Mouse (Mus musculus): ENCODE measurements around the gene Nxpe4.
"Not testable (repeated sequence)": the region's sequence is repeated elsewhere in the genome, so short reads cannot be mapped to it uniquely, and the experiment has no call there.

Nxpe4 gene

DNA sequence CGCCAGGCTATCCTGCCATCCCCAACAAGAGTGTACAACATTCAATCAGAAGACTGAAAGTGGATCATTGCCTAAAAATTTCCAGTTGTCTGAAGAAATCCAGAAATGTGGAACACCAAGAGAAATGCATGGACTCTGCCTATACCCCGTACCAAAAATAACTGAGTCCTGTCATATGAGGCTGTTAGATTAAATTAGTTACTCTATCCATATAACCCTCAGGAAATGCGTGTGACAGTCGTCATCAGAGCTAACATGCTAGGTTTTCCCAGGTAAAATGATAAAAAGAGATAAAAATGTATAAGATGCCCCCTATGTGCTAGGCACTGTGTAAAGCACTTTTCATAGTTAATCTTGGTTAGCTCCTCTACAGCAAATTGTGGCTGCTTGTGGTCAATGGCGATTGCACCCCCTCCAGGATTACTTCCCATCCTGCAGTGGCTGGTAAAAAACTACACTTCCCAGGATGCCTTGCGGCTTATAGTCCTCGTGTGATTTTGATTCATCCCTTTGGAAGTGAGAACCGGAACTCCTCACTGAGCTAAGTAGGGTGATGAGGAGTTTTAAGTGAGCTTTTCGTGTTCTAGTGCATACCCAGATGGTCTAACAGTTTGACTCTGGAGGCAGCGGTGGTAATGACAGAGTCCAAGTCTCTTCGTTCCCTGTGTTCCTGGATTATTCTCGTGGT, at the start of gene Nxpe4:
Gene Nxpe4, plus strand, starts transcription at position 519 of the 688 bp plus-strand sequence.
- DNase-seq (ENCODE audit: low read depth, low spot score), result peak; percentile 63

DNA sequence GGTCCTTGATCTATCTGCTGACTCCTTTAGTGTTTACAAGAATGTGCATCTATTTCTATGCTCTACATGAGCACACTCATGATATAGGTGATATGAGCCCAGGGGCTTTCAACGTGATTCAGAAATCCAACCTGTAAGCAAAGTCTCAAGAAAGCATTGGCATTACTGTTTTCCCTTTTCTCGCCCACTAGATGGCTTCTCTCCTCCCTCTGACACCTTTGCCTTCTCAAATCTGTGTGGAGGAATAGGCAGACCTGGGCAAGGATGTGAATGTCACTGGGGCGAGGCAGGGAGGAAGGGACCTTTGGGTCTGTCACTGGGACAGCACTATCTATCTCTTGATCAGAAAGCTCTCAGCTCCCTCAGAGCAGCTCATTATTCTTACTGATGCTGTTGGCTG, 35.0 kb upstream of the Nxpe4 start:
- no peak for DNase-seq (ENCODE audit: low read depth, low spot score)

DNA sequence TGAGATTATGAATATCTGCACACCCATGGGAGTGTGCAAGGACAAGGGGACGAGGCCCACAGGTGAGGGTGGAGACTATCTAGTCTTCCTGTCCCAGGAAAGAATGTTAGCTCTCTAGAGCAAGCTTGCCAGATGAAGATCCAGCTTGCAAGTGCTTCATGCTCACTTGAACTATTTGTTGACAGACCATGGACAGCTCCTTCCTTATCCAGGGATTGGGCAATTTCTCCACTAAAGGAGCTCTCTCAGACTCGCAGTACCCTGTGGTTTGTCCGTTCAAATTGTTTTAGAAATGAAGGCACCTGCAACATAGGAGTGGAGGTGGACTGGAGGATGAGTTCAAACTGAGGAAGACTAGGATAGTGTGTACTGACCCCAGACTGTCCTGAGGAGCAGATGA, 24.3 kb upstream of the Nxpe4 start:
- DNase-seq (ENCODE audit: low read depth, low spot score), result no peak

DNA sequence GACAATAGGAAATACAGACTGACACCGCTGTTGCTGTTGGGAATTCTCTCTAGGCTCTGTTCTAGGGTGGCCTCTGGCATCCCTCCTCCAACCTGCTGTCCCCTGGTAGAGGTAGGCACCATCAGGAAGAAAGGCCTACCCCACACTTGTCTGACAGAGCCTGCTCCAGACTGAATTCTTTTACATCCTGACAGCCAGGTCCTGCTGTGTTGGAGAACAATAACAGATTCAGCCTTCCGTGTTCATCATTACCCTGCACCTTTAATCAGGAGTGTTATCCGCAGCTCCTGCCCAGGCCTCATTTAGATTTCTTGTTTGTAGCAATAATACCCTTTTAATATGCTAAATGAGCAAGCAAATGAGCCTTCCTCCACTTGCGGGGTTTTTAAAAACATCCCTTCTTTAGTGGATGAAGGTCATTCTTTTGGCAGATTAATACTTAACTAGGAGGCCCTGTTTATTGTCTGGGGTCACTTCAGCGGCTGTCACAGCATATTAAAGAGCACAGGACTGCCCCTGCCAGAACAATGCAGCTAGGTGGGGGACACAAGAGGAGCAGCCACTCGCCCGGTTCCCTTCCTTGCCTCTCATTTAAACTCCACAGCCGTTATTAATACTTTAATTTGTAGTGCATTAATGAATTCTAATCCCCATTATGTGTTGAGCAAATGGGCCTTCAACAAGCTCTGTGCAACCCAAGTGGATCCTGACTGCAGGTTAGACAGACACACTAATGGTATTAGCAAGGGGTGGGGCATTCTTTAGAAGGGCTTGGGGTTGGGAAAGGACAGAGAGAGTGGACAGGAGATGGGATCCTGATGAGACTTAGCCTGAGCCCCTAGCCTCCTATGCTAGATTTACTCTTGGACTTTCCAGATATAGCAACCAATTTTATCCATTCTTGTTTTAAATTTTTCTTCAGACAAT, 21.1 kb upstream of the Nxpe4 start:
- no peak for DNase-seq (ENCODE audit: low read depth, low spot score)

DNA sequence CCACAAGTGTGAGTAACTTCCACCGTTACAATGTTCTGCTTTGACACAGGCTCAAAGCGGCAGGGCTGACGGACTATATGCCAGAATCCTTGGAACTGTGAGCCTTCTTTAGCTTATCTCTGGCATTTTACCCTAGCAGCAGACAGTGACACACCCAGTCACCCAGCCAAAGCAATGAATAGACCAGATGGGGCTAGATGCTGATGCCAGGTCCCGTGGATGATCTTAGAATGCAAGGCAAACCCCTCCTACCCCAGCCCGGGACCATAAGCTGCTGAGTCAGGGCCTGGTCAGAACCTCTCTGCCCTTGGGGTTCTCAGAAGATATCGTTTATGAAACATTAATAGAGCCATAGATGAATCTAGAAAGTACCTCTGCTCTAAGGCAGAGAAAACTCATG, 19.2 kb upstream of the Nxpe4 start:
- DNase-seq (ENCODE audit: low read depth, low spot score), result no peak

DNA sequence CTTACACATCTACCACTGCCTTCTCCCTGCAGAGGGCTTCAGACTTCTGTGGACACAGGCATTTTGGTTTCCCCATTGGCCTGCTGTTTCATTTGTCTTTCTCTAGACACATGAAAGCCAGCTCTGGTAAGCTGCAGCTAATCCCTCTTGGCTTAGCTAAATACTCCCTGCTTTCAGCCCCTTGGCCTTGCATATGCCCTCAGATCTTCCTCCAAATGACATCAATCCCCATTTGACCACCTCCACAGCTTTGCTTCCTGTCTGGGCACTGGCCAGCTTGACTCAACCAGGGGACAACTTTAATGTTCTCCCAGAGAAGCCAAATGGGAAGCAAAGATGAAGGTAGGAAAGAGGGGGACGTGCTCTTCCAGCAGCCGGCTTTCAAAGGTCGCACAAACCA, 15.1 kb upstream of the Nxpe4 start:
- DNase-seq (ENCODE audit: low read depth, low spot score), result peak; percentile 46

DNA sequence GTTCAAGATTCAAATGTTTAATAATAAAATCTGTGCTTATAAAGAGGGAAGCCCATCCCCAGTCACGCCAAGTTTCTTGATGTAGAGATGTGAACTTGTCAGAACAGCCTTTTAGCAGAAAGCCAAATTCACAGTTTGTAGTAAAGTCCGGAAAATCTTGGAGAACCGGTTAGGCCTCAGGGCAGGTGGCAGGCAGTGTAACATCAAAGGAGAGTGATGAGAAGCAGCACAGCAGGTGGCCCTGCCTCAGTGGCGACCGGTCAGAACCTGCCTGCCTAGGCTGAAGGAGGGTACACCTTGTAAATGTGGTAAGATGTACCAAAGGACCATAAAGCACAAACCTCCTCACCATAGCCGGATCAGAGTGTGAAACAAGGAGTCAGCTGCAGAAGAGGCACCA, 4.7 kb downstream of the Nxpe4 start:
- not testable (repeated sequence) for DNase-seq (ENCODE audit: low read depth, low spot score)

DNA sequence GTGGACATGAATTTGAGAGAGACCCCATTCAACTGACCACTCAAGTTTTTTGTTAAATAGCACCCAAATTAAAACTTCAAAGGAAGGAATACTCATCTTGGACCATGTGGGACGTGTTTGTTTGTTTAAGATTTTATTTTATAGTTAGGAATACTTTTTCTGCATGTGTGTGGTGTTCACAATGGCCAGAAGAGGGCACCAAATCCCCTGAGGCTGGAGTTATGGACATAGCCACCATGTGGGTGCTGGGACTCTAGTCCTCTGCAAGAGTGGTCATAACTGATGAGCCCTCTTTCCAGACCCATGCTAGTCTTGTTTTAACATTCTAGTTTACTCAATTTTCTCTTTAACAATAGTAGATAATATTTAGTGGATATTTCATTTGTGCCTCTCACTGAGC, 14.9 kb downstream of the Nxpe4 start:
- peak; percentile 18 for DNase-seq (ENCODE audit: low read depth, low spot score)

DNA sequence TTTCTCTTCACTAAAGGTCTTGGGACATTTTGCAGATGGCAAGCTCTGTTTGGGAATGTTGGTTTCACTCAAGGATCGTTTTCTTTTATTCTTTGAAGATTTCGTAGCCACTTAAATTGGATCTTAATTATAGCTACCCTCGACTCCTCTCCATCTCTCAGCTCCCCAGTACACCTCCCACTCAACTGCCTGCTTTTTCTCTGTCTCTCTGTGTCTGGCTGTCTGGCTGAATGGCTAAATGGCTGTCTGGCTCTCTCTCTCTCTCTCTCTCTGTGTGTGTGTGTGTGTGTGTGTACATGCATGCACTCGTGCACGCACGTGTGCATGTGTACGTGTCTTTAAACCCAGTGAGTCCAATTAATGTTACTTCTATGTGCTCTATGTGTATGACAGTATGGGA, 19.5 kb downstream of the Nxpe4 start:
- no peak for DNase-seq (ENCODE audit: low read depth, low spot score)

DNA sequence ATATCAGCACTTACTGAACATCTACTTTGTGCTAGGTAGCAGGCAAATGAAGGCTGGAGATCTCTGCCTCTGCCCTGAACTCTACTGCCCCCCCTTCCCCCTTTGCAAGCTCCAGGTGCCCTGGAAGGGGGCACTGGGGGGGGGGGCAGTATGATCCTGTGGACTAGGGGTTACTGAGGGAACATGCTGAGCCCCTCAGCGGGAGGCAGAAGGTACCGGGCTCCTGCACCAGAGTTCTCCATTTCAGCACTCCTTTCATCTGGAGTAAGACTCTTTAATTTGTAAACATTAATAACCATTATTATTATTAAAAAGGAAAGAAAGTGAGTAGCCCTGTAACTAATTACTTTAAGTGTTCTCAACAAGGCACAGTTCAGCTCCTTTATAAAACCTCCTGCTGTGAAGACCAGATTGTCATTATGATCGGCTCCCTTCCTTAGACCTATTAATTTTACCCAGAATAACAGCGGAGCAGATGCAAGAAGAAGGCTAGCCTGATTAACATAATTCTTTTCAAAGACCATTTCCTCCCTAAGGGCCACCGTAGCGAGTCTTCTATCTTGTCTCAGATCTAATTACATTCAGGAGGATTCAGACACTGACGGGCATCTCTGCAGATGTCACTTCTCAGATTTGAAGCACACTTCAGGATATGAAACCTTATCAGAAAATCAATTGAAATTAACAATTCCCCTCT, 21.0 kb downstream of the Nxpe4 start:
- no peak for DNase-seq (ENCODE audit: low read depth, low spot score)

DNA sequence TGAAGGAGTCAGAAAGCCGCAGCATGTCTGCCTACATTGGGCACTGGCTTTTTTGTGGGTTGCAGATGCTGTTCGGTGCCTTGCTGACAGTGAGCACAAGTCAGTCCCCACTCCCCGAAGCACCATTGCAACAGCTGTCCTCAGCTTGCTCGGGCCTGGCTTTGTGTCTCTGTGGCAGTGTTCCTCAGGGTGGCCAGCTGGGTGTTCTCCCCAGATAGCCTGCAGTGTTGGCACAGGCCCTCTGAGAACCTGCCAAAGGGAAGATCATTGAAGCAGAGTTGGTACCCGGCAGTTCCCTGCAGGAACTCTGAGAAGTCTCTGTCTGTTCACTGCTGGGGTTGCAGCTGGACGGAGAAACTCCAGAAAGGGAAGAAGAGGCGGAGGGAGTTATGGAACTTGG, 22.5 kb downstream of the Nxpe4 start:
- DNase-seq (ENCODE audit: low read depth, low spot score), result no peak

DNA sequence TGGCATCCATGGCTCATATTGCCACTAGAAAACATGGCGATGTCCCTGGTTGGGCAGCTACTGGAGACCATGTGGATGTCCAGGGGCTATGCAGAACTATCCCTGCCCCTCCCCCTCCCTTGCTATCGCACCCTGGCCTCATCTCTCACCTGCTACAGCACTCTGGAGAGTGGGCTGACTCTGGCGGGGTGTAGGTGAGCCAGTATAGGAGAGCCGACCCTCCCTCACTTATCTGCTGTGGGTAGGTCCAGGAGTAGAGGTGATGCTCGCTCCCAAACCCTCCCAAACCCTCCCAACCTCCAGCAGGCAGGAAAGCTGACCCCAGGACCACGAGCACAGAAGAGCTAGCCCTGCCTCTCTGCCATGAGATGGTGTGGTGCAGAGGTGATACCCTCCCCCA, 27.0 kb downstream of the Nxpe4 start:
- no peak for DNase-seq (ENCODE audit: low read depth, low spot score)

DNA sequence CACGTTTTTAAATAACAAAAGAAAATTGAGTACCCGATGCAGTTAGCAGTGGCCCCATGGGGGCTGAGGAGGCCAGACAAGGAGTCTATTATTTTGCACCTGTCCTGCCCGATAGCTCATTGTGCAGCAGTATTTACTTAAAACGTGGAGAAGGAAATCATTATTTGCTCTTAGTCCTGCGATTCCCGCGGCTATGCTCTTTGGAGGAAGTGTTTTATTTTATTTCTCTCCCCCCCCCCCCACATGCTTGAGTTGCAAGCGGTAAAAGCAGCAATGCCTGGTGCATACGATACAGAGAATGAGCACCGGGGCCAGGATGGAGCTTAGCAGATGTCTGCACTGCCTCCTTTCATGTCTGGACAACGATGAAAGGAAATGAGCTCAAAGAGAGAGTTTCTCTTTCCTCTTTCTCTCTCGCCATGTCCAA, 35.6 kb downstream of the Nxpe4 start:
- no peak for DNase-seq (ENCODE audit: low read depth, low spot score)

DNA sequence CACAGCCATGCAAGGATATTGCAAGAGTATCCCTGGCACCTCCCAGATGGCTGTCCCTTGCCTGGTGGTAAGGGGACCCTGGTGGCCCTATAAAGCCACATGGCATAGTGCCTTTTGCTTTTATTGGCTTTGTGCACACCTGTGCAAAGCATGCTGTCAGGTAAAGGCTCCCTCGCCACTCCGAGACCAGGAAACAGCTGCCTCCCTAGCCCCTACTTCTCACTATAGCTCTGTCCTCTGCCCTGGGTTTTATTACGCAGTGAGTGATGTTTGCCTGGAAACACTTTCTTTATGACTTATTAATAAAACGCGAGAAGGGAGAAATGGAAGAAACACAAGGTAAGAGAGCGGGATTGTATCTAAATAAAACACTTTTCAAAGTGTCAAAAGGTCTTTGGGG, 49.1 kb downstream of the Nxpe4 start:
- no peak for DNase-seq (ENCODE audit: low read depth, low spot score)

DNA sequence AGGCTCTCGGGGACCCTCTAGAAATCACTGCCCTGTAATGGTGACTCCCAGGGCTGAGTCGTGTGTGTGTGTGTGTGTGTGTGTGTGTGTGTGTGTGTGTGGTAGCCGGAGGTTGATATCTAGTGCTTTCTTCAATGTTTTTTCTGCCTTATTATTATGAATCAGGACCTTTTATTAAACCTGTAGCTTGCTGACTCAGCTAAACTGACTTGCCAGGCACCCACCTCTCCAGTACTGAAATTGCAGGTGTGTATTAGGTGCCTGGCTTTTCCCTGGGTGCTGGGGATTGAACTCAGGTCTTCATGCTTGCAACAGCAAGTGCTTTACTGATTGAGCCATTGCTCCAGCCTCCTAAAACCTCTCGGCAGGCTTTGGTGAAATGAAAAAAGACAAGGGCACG, 50.1 kb downstream of the Nxpe4 start:
- DNase-seq (ENCODE audit: low read depth, low spot score), result no peak

DNA sequence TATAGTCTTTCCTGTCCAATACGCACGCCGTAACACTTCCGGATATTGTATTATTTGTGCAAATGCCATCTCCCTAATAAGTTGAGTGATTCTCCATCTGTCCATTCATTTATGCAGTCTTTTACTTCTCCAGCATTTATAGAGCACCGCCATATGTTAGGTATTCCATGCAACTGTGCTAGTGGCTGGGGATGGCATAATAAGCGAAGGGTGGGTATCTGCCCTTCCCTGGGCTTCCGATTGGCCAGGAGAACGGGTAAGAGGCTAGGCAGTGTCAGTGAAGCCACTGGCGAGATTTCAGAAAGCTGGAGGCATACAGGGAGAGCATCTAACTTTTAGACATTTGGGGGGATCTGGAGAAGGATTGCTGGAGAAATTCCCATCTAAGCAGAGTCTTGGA, 52.9 kb downstream of the Nxpe4 start:
- no peak for DNase-seq (ENCODE audit: low read depth, low spot score)

DNA sequence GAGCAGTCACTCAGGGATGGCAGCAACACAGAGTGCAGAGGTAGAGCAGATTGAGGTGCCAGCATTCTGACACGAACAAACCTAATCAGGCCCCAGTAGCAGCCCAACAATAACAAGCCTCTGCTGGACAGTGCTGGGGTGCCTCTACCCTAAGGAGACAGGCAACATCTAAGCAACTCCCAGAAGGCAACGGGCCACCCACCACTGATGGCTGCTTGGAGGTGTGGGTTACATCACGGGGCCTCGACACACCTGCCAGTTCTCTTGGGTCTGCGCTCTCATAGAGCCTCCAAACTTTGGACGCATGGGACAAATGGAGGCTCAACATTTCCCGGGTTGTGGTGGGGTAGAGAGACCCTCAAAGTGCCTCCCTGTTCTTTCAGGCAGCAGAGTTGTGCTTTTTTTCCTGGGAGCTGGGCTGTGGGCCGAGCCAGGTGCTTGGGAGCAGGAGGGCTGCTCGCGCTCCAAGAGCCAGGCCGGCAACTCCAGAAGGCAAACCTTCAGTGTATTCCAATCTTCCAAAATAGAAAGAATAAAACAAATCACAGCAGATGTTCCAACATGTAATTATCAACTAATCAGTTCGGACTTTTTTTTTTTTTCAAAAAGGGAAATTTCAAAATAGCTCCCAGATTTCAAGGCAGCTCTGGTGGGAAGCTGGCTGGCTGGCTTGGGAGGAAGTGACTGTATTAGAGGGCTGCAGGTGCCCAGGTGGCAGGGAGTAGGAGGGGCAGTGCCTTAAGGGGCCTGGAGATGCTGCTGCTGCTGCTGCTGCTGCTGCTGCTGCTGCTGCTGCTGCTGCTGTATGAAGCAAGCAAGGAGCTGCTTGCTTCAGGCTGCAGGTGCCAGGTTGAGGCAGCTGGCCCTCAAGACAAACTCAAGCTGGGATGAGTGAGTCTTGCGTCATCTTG, 54.5 kb downstream of the Nxpe4 start:
- DNase-seq (ENCODE audit: low read depth, low spot score), result no peak

DNA sequence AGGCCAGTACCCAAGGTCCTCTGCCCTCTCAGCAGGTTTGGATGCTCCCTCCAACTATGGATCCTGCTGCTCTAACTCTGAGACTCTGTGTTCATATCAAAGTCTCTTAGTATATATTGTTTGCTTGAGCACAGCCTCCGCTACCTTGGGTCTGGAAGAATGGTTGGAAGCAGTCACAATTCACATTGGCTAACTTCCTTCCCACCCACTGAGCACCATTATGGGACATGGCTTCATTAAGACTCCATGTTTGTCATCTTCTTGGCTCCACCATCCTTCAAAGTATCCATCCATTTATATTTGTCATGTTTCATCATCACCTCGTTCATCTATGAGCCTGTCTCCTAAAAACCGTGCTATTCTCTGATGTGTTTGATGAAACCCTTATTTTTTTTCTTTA, 68.9 kb downstream of the Nxpe4 start:
- DNase-seq (ENCODE audit: low read depth, low spot score), result no peak

DNA sequence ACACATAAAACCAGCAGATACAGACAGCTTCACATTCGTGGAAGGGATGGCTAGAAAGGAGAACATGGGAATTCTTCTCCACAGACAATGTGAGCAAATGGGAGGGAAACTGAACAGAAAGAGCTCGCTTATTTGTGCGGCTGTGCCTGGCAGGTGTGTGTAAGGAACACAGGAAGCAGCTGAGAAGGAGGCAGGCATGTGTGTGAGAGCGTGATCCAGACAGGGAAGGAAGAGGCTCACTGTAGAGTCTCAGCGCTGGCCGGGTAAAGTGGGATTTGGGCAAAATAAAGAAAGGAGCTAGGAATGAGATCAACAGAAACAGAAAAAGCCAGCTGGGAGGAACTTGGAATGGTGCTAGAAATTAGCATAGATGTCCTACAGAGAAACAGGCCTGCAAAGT, 74.6 kb downstream of the Nxpe4 start:
- no peak for DNase-seq (ENCODE audit: low read depth, low spot score)

DNA sequence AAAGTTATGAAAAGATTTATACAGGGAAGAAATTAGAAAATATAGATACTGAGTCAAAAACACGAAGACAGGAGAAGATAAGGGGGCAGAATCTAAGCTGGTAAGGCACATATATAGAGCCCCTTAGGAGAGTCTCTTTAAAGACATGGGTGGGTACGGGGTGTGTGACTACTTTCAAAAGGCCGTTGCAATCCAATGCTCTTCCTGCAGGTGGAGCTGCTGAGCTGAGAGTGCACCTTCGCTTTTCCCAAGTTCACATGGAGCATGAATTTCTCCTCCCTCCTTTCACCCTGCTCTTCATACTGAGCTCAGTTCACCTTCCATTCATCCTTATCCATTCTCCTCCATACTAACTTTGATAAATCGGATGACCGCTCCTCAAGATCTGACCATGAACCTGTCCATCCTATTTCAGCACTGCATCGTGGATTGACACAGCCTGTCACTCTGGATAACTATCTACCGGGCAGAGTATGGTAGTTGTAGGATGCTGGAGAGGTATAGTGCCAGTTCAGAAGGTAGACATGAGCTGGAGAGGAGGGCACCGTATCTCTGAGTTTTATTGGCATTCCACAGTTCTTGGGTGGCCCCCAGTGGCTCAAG, 76.4 kb downstream of the Nxpe4 start:
- no peak for DNase-seq (ENCODE audit: low read depth, low spot score)

DNA sequence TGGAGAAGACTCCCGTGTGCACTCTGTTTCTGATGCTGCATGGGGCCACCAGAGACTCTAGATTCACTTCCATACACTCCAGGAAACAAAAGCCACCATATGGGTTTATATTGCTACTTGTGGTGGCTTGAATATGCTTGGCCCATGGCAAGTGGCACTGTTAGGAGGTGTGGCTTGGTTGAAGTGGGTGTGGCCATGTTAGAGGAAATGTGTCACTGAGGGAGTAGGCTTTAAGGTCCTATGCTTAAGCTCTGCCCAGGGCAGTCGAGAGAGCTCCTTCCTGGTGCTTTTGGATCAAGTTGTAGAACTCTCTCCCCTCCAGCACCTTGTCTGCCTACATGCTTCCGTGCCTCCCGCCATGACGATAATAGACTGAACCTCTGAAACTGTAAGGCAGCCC, 77.6 kb downstream of the Nxpe4 start:
- no peak for DNase-seq (ENCODE audit: low read depth, low spot score)

All from retina, adult 2 months (tissue).